Mouse (Mus musculus) lung, postnatal 25 days (tissue): ENCODE data around the gene Tanc1.

Experiments used
- DNase-seq: peaks from one replicate; pipeline ENCODE4 v3.0.0; 2022; ENCODE audit warnings: low spot score

The Tanc1 gene

DNA sequence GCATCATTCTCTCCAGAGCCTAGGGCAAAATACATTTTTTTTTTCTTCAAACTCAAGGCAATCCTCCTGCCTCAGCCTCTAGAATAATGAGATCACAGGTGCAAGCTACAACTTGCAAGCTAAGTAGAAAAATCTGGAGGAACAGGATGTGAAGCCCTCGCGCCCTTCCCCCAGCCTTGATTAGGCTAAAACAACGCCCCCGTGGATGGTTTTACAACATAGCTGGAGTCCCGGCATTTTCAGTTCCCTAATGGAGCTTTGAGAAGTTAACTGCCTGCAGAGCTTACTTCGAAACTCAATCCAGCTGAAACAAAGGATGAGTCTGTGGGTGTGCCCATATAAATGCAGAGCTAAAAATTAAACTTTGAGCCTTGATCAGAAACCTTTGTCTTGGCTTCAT lies 277.9 kb downstream of the Tanc1 start:
- no peak for DNase-seq
